Mouse (Mus musculus) liver, adult (tissue): ENCODE measurements around the gene Ripply3.

Experiments
- GATA4 ChIP-seq: IDR thresholded peaks from 2 replicates; pipeline ENCODE4 v1.6.1; 2014; ENCODE audit warnings: mild to moderate bottlenecking, low read length; ENCODE audit not compliant: insufficient replicate concordance

The Ripply3 gene

GRCm38 (mm10) chr16:94370915-94371300, 42.7 kb downstream of the Ripply3 start:
- no peak for TF ChIP-seq GATA4

- no peak for TF ChIP-seq GATA4
Measured at GRCm38 (mm10) chr16:94371301-94371931, 43.2 kb downstream of the Ripply3 start, which contains the start of gene Pigp. Gene Pigp, minus strand, starts transcription at chr16:94371842.

GRCm38 (mm10) chr16:94379386-94379785, 51.2 kb downstream of the Ripply3 start:
- TF ChIP-seq GATA4, result no peak

GRCm38 (mm10) chr16:94383277-94383676, 55.1 kb downstream of the Ripply3 start:
- no peak for TF ChIP-seq GATA4
